ENCODE assay signal across 13 mouse cellular contexts in genomic region chr6:113404649-113405448, GRCm38 (mm10). TPM values are rescaled to one million over a fixed set of nuclear protein-coding genes. Genes with fewer than 3 reads are reported as not detected.
A peak's percentile ranks its signal among the peaks of the same experiment; 100 is the strongest.
DNase-seq lines count a peak whose midpoint lies in the region; ATAC-seq and TF ChIP-seq lines count a peak whose summit lies in the region.
"Had no signal": no experiment of that assay in that cellular context is flagged by ENCODE, and none has a peak within 500 bp of the region (broad histone marks: within the 10 kb centered on the region; RNA-seq: fewer than 3 reads in every experiment).

No protein-coding gene starts in this region.

- H3K9ac ChIP-seq in hindbrain, embryonic 16.5 days (ENCODE audit: low read depth, low read length): no peak overlapping the region
- no peak overlapping the region for H3K9ac ChIP-seq in hindbrain, embryonic 12.5 days
- no peak overlapping the region; the same call in 1 of the 2 replicates for H3K9ac ChIP-seq in stomach, embryonic 16.5 days (ENCODE audit: low read length)
- no peak overlapping the region for H3K9ac ChIP-seq in stomach, postnatal 0 days (ENCODE audit: low read length)
- H3K9ac ChIP-seq in kidney, postnatal 0 days (ENCODE audit: low read depth, low read length): no peak overlapping the region
- H3K9ac ChIP-seq: lung, embryonic 15.5 days; neural tube, embryonic 12.5 days had no signal

- H3K4me2 ChIP-seq in hindbrain, embryonic 16.5 days (ENCODE audit: low read length): no peak overlapping the region
- H3K4me2 ChIP-seq in hindbrain, embryonic 12.5 days (replicated peaks): no peak overlapping the region
- no peak overlapping the region for H3K4me2 ChIP-seq in stomach, embryonic 16.5 days (ENCODE audit: low read depth, low read length)
- H3K4me2 ChIP-seq in stomach, postnatal 0 days (replicated peaks; ENCODE audit: low read depth): no peak overlapping the region
- no peak overlapping the region for H3K4me2 ChIP-seq in kidney, postnatal 0 days (ENCODE audit: low read length)
- H3K4me2 ChIP-seq: lung, embryonic 15.5 days; neural tube, embryonic 12.5 days had no signal

- DNase-seq in stomach, postnatal 0 days (ENCODE audit: low spot score): no peak
- no peak for DNase-seq in kidney, postnatal 0 days (ENCODE audit: low spot score)
- DNase-seq in cerebellum, adult 8-10 months: no peak
- DNase-seq: cerebellum, postnatal 25 days; thymus, postnatal 14 days had no signal

- TF ChIP-seq CTCF in stomach, postnatal 0 days (IDR thresholded peaks at IDR 0.05; ENCODE audit: low read depth): no peak
- TF ChIP-seq CTCF in kidney, postnatal 0 days (IDR thresholded peaks at IDR 0.05; ENCODE audit: low read depth): no peak

- H3K27me3 ChIP-seq in hindbrain, embryonic 16.5 days (replicated peaks; ENCODE audit: control insufficient read depth, insufficient read depth, low read length): no peaks in the 10 kb centered on the region
- H3K27me3 ChIP-seq in hindbrain, embryonic 12.5 days: no peaks in the 10 kb centered on the region
- H3K27me3 ChIP-seq in stomach, embryonic 16.5 days (ENCODE audit: control insufficient read depth, insufficient read depth, low read length): no peaks in the 10 kb centered on the region
- H3K27me3 ChIP-seq in stomach, postnatal 0 days (ENCODE audit: control insufficient read depth, insufficient read depth, low read length): no peaks in the 10 kb centered on the region
- no peaks in the 10 kb centered on the region for H3K27me3 ChIP-seq in kidney, postnatal 0 days (ENCODE audit: insufficient read depth, low read length)
- H3K27me3 ChIP-seq: lung, embryonic 15.5 days; neural tube, embryonic 12.5 days had no signal

- H3K4me1 ChIP-seq in hindbrain, embryonic 16.5 days (ENCODE audit: control insufficient read depth, insufficient read depth, low read depth, low read length): no peaks in the 10 kb centered on the region
- no peaks in the 10 kb centered on the region for H3K4me1 ChIP-seq in hindbrain, embryonic 12.5 days
- H3K4me1 ChIP-seq in stomach, embryonic 16.5 days (ENCODE audit: control insufficient read depth, insufficient read depth, low read length): no peaks in the 10 kb centered on the region
- no peaks in the 10 kb centered on the region for H3K4me1 ChIP-seq in stomach, postnatal 0 days (replicated peaks; ENCODE audit: control insufficient read depth, insufficient read depth)
- H3K4me1 ChIP-seq in kidney, postnatal 0 days (replicated peaks; ENCODE audit: insufficient read depth, low read length): no peaks in the 10 kb centered on the region
- H3K4me1 ChIP-seq: lung, embryonic 15.5 days; neural tube, embryonic 12.5 days had no signal

- H3K27ac ChIP-seq in hindbrain, embryonic 16.5 days (ENCODE audit: low read depth, low read length): no peak overlapping the region
- no peak overlapping the region for H3K27ac ChIP-seq in hindbrain, embryonic 12.5 days
- no peak overlapping the region for H3K27ac ChIP-seq in stomach, embryonic 16.5 days (ENCODE audit: low read length)
- H3K27ac ChIP-seq in stomach, postnatal 0 days (replicated peaks): no peak overlapping the region
- no peak overlapping the region for H3K27ac ChIP-seq in kidney, postnatal 0 days
- H3K27ac ChIP-seq: lung, embryonic 15.5 days; neural tube, embryonic 12.5 days had no signal

- 0 out of 2 replicates have a peak, but pooled peaks have one; percentile 20 for ATAC-seq in hindbrain, embryonic 16.5 days
- no peak for ATAC-seq in hindbrain, embryonic 12.5 days (ENCODE audit: low FRiP score)
- 0 out of 2 replicates have a peak, but pooled peaks have one; percentile 14 for ATAC-seq in stomach, embryonic 16.5 days (ENCODE audit: insufficient read depth, low FRiP score)
- no peak for ATAC-seq in stomach, postnatal 0 days (ENCODE audit: low FRiP score, low TSS enrichment)
- ATAC-seq in kidney, postnatal 0 days (replicated peaks; ENCODE audit: low FRiP score, low read depth): peak; percentile 79
- no peak for ATAC-seq in cerebellum, adult (ENCODE audit: insufficient number of reproducible peaks, low FRiP score, low TSS enrichment)

- H3K36me3 ChIP-seq in hindbrain, embryonic 16.5 days (ENCODE audit: control insufficient read depth, insufficient read depth, low read length): no peaks in the 10 kb centered on the region
- peaks cover 22% of the 10 kb centered on the region for H3K36me3 ChIP-seq in hindbrain, embryonic 12.5 days
- no peaks in the 10 kb centered on the region for H3K36me3 ChIP-seq in stomach, embryonic 16.5 days (ENCODE audit: control insufficient read depth, insufficient read depth, low read length)
- peaks cover 3% of the 10 kb centered on the region; the same call in 1 of the 2 replicates for H3K36me3 ChIP-seq in stomach, postnatal 0 days (ENCODE audit: control insufficient read depth, insufficient read depth, low read length)
- no peaks in the 10 kb centered on the region for H3K36me3 ChIP-seq in kidney, postnatal 0 days (ENCODE audit: insufficient read depth, low read length)
- H3K36me3 ChIP-seq: lung, embryonic 15.5 days had no signal

- no peak for TF ChIP-seq EP300 in stomach, postnatal 0 days (optimal IDR thresholded peaks at IDR 0.05)

- 72% methylated on average over 12 of the region's 12 CpGs for WGBS in hindbrain, embryonic 16.5 days
- 73% methylated on average over 12 of the region's 12 CpGs for WGBS in hindbrain, embryonic 12.5 days
- WGBS in stomach, embryonic 16.5 days: 72% methylated on average over 12 of the region's 12 CpGs
- 73% methylated on average over 12 of the region's 12 CpGs for WGBS in stomach, postnatal 0 days
- 74% methylated on average over 12 of the region's 12 CpGs for WGBS in kidney, postnatal 0 days

- H3K4me3 ChIP-seq in hindbrain, embryonic 16.5 days (ENCODE audit: low read length): no peak overlapping the region
- H3K4me3 ChIP-seq in hindbrain, embryonic 12.5 days: no peak overlapping the region
- no peak overlapping the region for H3K4me3 ChIP-seq in stomach, embryonic 16.5 days (replicated peaks; ENCODE audit: low read length)
- H3K4me3 ChIP-seq in stomach, postnatal 0 days (ENCODE audit: low read depth, low read length): no peak overlapping the region
- no peak overlapping the region for H3K4me3 ChIP-seq in kidney, postnatal 0 days (replicated peaks; ENCODE audit: low read depth, low read length)
- H3K4me3 ChIP-seq: lung, embryonic 15.5 days; neural tube, embryonic 12.5 days had no signal

- no peaks in the 10 kb centered on the region for H3K9me3 ChIP-seq in hindbrain, embryonic 16.5 days (ENCODE audit: control insufficient read depth, low read length)
- no peaks in the 10 kb centered on the region for H3K9me3 ChIP-seq in hindbrain, embryonic 12.5 days (replicated peaks)
- H3K9me3 ChIP-seq in stomach, embryonic 16.5 days (replicated peaks; ENCODE audit: control insufficient read depth, low read length): no peaks in the 10 kb centered on the region
- no peaks in the 10 kb centered on the region for H3K9me3 ChIP-seq in stomach, postnatal 0 days (ENCODE audit: control insufficient read depth, low read length)
- H3K9me3 ChIP-seq in kidney, postnatal 0 days (replicated peaks; ENCODE audit: low read length): no peaks in the 10 kb centered on the region
- H3K9me3 ChIP-seq: lung, embryonic 15.5 days; neural tube, embryonic 12.5 days had no signal

RNA-seq across cellular contexts. Expression of gene Rpusd3, which starts 14.3 kb away (rescaled TPM):
- polyA plus RNA-seq in hindbrain, embryonic 16.5 days (2015; fragmentation: Nextera tagmentation; extraction: Ambion mirVana): 21.5 and 21.7 TPM in 2 replicates
- 22.0 and 26.1 TPM in 2 replicates for polyA plus RNA-seq in hindbrain, embryonic 12.5 days (2016; fragmentation: Nextera tagmentation; extraction: Ambion mirVana)
- 14.7 and 16.1 TPM in 2 replicates for polyA plus RNA-seq in stomach, embryonic 16.5 days (2015; fragmentation: Nextera tagmentation; extraction: Ambion mirVana)
- 11.8 and 12.9 TPM in 2 replicates for polyA plus RNA-seq in stomach, postnatal 0 days (2015; fragmentation: Nextera tagmentation; extraction: Ambion mirVana)
- polyA plus RNA-seq in kidney, postnatal 0 days (2015; fragmentation: Nextera tagmentation; extraction: Ambion mirVana): 24.4 and 30.5 TPM in 2 replicates

RNA-seq across cellular contexts. Expression of gene Ttll3, which starts 15.8 kb away (rescaled TPM):
- 9.2 and 11.8 TPM in 2 replicates for polyA plus RNA-seq in hindbrain, embryonic 16.5 days (2015; fragmentation: Nextera tagmentation; extraction: Ambion mirVana)
- 8.0 and 8.9 TPM in 2 replicates for polyA plus RNA-seq in hindbrain, embryonic 12.5 days (2016; fragmentation: Nextera tagmentation; extraction: Ambion mirVana)
- 4.0 and 4.6 TPM in 2 replicates for polyA plus RNA-seq in stomach, embryonic 16.5 days (2015; fragmentation: Nextera tagmentation; extraction: Ambion mirVana)
- polyA plus RNA-seq in stomach, postnatal 0 days (2015; fragmentation: Nextera tagmentation; extraction: Ambion mirVana): 1.2 TPM in 2 replicates
- polyA plus RNA-seq in kidney, postnatal 0 days (2015; fragmentation: Nextera tagmentation; extraction: Ambion mirVana): 1.5 and 2.0 TPM in 2 replicates

RNA-seq across cellular contexts. Expression of gene Arpc4, which starts 26.9 kb away (rescaled TPM):
- polyA plus RNA-seq in hindbrain, embryonic 16.5 days (2015; fragmentation: Nextera tagmentation; extraction: Ambion mirVana): 440 and 455 TPM in 2 replicates
- 363 and 371 TPM in 2 replicates for polyA plus RNA-seq in hindbrain, embryonic 12.5 days (2016; fragmentation: Nextera tagmentation; extraction: Ambion mirVana)
- 377 and 396 TPM in 2 replicates for polyA plus RNA-seq in stomach, embryonic 16.5 days (2015; fragmentation: Nextera tagmentation; extraction: Ambion mirVana)
- polyA plus RNA-seq in stomach, postnatal 0 days (2015; fragmentation: Nextera tagmentation; extraction: Ambion mirVana): 314 and 317 TPM in 2 replicates
- 375 and 420 TPM in 2 replicates for polyA plus RNA-seq in kidney, postnatal 0 days (2015; fragmentation: Nextera tagmentation; extraction: Ambion mirVana)

RNA-seq across cellular contexts. Expression of gene Tada3, which starts 27.2 kb away (rescaled TPM):
- polyA plus RNA-seq in hindbrain, embryonic 16.5 days (2015; fragmentation: Nextera tagmentation; extraction: Ambion mirVana): 68.3 and 71.1 TPM in 2 replicates
- 64.5 and 66.0 TPM in 2 replicates for polyA plus RNA-seq in hindbrain, embryonic 12.5 days (2016; fragmentation: Nextera tagmentation; extraction: Ambion mirVana)
- polyA plus RNA-seq in stomach, embryonic 16.5 days (2015; fragmentation: Nextera tagmentation; extraction: Ambion mirVana): 39.6 and 44.9 TPM in 2 replicates
- polyA plus RNA-seq in stomach, postnatal 0 days (2015; fragmentation: Nextera tagmentation; extraction: Ambion mirVana): 21.3 and 23.8 TPM in 2 replicates
- polyA plus RNA-seq in kidney, postnatal 0 days (2015; fragmentation: Nextera tagmentation; extraction: Ambion mirVana): 37.9 and 39.9 TPM in 2 replicates

RNA-seq across cellular contexts. Expression of gene Cidec, which starts 30.7 kb away (rescaled TPM):
- 0.21 TPM in 1 of 2 replicates, not detected in the other for polyA plus RNA-seq in hindbrain, embryonic 16.5 days (2015; fragmentation: Nextera tagmentation; extraction: Ambion mirVana)
- not detected in 2 replicates for polyA plus RNA-seq in hindbrain, embryonic 12.5 days (2016; fragmentation: Nextera tagmentation; extraction: Ambion mirVana)
- polyA plus RNA-seq in stomach, embryonic 16.5 days (2015; fragmentation: Nextera tagmentation; extraction: Ambion mirVana): 3.6 and 4.2 TPM in 2 replicates
- polyA plus RNA-seq in stomach, postnatal 0 days (2015; fragmentation: Nextera tagmentation; extraction: Ambion mirVana): 31.0 and 31.2 TPM in 2 replicates
- 0.17 and 0.23 TPM in 2 replicates for polyA plus RNA-seq in kidney, postnatal 0 days (2015; fragmentation: Nextera tagmentation; extraction: Ambion mirVana)
- polyA plus RNA-seq: embryonic facial prominence, embryonic 11.5 days; limb, embryonic 11.5 days; lung, embryonic 15.5 days; neural tube, embryonic 12.5 days had no signal

Comparison
In these comparisons a context has a peak if more than half of its experiments do, and no peak if none do; other contexts are left out.
1. ATAC-seq: peak in hindbrain, embryonic 16.5 days (single experiment), stomach, embryonic 16.5 days (single experiment) and kidney, postnatal 0 days (single experiment); none in hindbrain, embryonic 12.5 days (single experiment), stomach, postnatal 0 days (single experiment) and cerebellum, adult (single experiment).